Mouse (Mus musculus) embryonic fibroblast, embryonic 13.5 days (primary cell): ENCODE measurements around the gene Pam16.

Experiments used
- CTCF ChIP-seq: IDR thresholded peaks from 2 replicates; pipeline ENCODE4 v1.5.1; 2011; ENCODE audit warnings: mild to moderate bottlenecking, control low read depth, low read length, moderate library complexity, borderline replicate concordance; ENCODE audit not compliant: insufficient read depth
- POLR2A ChIP-seq: IDR thresholded peaks from 2 replicates; pipeline ENCODE4 v1.6.1; 2011; ENCODE audit warnings: low read depth, mild to moderate bottlenecking, control low read depth, low read length, moderate library complexity

DNA sequence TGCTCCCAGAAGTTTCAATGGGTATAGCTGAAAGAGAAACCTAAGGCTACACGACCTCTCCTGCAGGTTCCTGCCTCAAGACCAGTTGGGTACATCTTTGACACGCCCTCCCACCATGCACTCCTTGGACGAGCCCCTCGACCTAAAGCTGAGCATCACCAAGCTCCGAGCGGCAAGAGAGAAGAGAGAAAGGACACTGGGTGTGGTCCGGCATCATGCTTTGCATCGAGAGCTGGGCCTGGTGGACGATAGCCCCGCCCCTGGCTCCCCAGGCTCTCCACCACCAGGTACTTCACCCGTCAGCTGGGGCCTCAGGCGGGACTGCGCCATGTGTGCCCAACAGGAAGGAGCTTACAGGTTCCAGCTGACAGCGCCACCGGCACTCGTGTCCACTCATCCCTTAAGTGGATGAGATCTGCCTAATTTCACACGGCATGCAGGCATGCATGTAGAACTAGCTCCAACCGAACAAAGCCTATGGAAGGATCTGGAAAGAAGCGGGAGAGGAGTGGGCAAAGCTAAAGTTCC, 16.2 kb downstream of the Pam16 start:
- no peak for TF ChIP-seq CTCF
- TF ChIP-seq POLR2A = no peak
